Mouse (Mus musculus) T-helper 1 cell (primary cell): Measurements from ENCODE around the gene Dhdds.
"Not testable (repeated sequence)": the region's sequence is repeated elsewhere in the genome, so short reads cannot be mapped to it uniquely, and the experiment has no call there.

Experiments
- in situ Hi-C: fragments of 300-600 bp; cut with MboI, MseI; formaldehyde crosslinking; loops from one replicate; pipeline ENCODE4 v1.15.1; 2025; ENCODE audit warnings: high pct_unique_total_duplicates

The Dhdds gene

GRCm38 (mm10) chr4:134005581-134006358 is 5.1 kb upstream of the Dhdds start:
- in situ Hi-C loops, result no loop called here

DNA sequence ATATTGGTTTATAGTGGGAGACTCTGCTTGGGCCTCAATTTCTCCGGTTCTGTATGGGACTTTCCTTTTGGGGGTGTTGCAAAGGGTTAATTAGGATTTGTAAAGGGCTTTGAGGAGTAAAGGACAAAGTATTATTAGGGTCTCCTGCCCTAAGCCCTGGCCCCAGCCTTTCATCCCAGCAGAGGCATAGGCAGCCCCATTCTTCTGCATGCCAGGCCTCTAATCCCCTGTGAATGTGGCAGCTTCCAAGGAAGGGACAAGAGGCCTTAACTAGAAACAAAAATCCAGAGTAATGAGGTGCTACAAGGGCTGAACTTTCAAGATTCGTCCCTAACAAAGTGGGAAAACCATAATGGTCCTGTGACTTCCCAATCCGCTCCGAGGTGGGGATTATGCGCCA is 2.2 kb upstream of the Dhdds start:
- in situ Hi-C loops, result no loop called here

- in situ Hi-C loops, result no loop called here
These were observed 1.5 kb upstream of the Dhdds start for GRCm38 (mm10) chr4:134002246-134002645.

GRCm38 (mm10) chr4:134001710-134002109 is 992 bp upstream of the Dhdds start:
- in situ Hi-C loops, result no loop called here

- in situ Hi-C loops, result no loop called here
These were observed 6.0 kb downstream of the Dhdds start for GRCm38 (mm10) chr4:133994697-133995096.

DNA sequence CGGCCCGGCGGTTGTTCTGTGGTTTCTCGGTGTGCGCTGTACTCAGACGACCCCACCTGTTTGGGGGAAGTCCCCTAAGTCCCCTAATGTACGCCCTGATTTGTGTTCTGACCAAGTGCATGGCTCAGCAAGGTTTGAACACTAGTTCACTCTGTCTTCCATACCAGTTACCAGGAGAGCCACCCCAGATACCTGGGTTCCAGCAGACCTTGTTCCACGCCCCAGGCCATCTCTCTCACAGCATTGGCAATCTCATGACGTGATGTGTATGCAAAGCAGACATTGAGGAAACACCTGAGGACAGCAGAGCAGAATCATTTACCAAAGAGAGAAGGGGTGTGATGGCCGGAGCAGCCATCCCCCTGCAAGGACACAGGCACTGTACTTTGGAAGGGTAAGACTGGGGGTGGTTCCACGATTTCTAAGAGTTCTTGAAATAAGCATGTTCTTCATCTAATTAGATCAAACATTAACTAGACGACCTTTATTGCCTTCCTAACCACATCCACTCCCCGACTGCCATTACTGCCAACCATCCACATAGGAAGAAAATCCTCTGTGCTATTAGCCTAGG is 9.5 kb downstream of the Dhdds start:
- in situ Hi-C loops, result no loop called here

- in situ Hi-C loops, result no loop called here
These were observed 10.7 kb downstream of the Dhdds start for GRCm38 (mm10) chr4:133990035-133990434.

- in situ Hi-C loops, result not testable (repeated sequence)
These were observed 12.4 kb downstream of the Dhdds start for GRCm38 (mm10) chr4:133988289-133988688.

GRCm38 (mm10) chr4:133982936-133983335 is 17.8 kb downstream of the Dhdds start:
- in situ Hi-C loops, result no loop called here

GRCm38 (mm10) chr4:133980496-133980895 is 20.2 kb downstream of the Dhdds start:
- in situ Hi-C loops, result no loop called here

GRCm38 (mm10) chr4:133978021-133978711 is 22.6 kb downstream of the Dhdds start:
- in situ Hi-C loops, result no loop called here

DNA sequence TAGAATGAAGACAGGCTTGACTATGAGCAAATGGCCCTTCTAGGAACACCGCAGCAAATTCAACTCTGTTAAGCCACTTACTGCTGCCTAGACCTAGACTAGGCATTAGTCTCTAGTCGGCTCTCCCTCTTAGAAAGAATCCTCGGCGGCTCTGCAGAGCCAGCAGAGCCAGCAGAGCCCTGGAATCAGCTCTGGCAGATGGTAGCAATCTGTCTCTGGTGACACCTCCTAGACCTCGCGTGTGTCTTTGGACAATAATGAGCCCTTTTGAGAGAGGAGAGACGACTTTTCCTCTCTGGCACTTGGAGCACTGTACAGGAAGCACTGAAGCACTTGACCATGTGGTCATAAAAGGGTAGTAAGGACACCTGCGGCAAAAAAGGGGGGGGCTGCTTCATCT is 29.0 kb downstream of the Dhdds start:
- in situ Hi-C loops, result no loop called here

DNA sequence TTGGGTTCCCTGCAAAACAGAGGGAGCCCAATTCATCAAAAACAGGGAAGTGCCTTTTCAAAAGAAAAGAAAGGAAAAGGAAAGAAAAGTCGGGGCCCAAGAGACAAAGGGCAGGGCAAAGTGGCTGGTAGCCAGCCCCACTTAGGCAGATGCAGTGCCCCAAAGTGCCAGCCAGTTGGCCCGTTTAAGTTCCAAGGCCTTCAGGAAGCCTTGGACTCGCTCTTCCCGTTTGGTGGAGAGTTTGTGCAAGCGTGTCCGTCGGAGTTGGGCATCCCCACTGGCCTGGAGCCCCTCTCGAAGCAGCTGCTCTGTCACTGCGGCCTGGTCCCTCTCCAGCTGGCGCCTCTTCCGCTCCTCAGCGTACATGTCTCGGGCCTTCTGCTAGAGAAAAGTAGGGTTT is 29.8 kb downstream of the Dhdds start:
- in situ Hi-C loops, result no loop called here

GRCm38 (mm10) chr4:133970196-133970595 is 30.5 kb downstream of the Dhdds start:
- in situ Hi-C loops, result no loop called here

- in situ Hi-C loops, result no loop called here
These were observed 31.5 kb downstream of the Dhdds start for GRCm38 (mm10) chr4:133969114-133969770.

DNA sequence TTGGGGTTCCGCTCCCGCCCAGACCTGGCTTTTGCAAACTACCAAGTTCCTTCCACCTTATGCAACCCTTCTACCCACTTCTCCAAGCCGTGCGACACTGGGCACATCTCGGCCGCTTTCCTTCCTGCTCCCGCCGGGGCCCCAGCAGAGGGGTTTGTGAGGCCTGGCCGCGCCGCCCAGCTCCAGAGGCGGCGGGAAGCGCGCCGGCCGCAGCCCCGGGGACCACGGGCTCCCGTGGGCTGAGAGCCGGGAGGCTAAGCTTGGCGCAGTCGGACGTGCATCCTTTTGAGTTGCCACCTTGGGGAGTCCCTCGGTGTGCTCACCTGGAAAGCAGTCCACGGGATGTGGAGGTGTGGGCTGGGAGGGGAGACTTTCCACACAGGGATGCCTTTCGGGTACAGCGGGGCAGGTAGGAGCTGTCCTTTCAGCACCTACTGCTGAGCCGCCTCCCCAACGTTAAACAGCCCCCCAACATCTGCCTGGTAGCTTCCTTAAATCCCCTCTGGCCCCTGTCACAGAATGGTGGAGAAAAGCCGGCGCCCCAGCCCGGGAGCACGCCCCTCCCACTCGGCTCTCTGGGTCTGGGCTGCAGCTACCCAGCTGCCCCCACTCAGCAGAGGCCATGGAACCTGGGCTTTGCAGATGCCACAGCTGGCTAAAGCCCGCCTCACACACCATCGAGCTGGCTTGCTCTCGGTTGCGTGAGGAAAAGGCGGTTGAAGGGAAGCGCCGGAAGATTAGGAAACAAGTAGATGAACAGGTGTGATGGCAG is 32.4 kb downstream of the Dhdds start, which contains the start of gene Hmgn2:
Hmgn2 (minus strand) TSS at position 501 of the 772 bp plus-strand sequence.
- in situ Hi-C loops, result no loop called here

- in situ Hi-C loops, result no loop called here
These were observed 32.9 kb downstream of the Dhdds start for GRCm38 (mm10) chr4:133967866-133968149.

- in situ Hi-C loops, result no loop called here
These were observed 33.4 kb downstream of the Dhdds start for GRCm38 (mm10) chr4:133967138-133967865.

- in situ Hi-C loops, result no loop called here
These were observed 34.3 kb downstream of the Dhdds start for GRCm38 (mm10) chr4:133966271-133966940.

- in situ Hi-C loops, result no loop called here
These were observed 38.2 kb downstream of the Dhdds start for GRCm38 (mm10) chr4:133962566-133962965.
